Mouse (Mus musculus) liver, adult 2 months (tissue): ENCODE results near the gene Thrb. TPM values are rescaled to one million over a fixed set of nuclear protein-coding genes. Genes with fewer than 3 reads are reported as not detected.
A peak's percentile ranks its signal among the peaks of the same experiment; 100 is the strongest.

Experiments
- DNase-seq: peaks from one replicate; pipeline ENCODE4 v3.0.0-alpha.2; 2011; ENCODE audit warnings: low read depth, low spot score; ENCODE audit errors: extremely low read depth
- H3K27ac ChIP-seq: fragments of 200-500 bp; replicated peaks from 2 replicates; pipeline ENCODE4 v1.5.1; 2012; ENCODE audit warnings: low read depth, mild to moderate bottlenecking, control low read depth, inconsistent platforms, low read length; ENCODE audit not compliant: insufficient read depth
- H3K27me3 ChIP-seq: fragments of 200-500 bp; 2 replicates; pipeline ENCODE4 v1.6.1; 2012; ENCODE audit warnings: mild to moderate bottlenecking, moderate library complexity, low read length, inconsistent platforms; ENCODE audit not compliant: control insufficient read depth, insufficient read depth
- H3K36me3 ChIP-seq: fragments of 200-500 bp; 2 replicates; pipeline ENCODE4 v1.6.1; 2012; ENCODE audit warnings: low read length, inconsistent platforms; ENCODE audit not compliant: control insufficient read depth, insufficient read depth
- H3K4me1 ChIP-seq: fragments of 200-500 bp; 2 replicates; pipeline ENCODE4 v1.6.1; 2011; ENCODE audit warnings: low read length; ENCODE audit not compliant: control insufficient read depth, insufficient read depth
- H3K4me3 ChIP-seq: fragments of 200-500 bp; 2 replicates; pipeline ENCODE4 v1.5.1; 2011; ENCODE audit warnings: low read depth, mild to moderate bottlenecking, control low read depth, low read length, moderate library complexity; ENCODE audit not compliant: insufficient read depth
- H3K79me2 ChIP-seq: fragments of 200-500 bp; 2 replicates; pipeline ENCODE4 v1.6.1; 2012; ENCODE audit warnings: inconsistent platforms, mild to moderate bottlenecking, low read length, moderate library complexity; ENCODE audit not compliant: control insufficient read depth, insufficient read depth
- H3K9ac ChIP-seq: fragments of 200-500 bp; 2 replicates; pipeline ENCODE4 v1.6.1; 2012; ENCODE audit warnings: low read depth, mild to moderate bottlenecking, control low read depth, inconsistent platforms, low read length
- CTCF ChIP-seq: fragments of 200-500 bp; IDR thresholded peaks from 2 replicates; pipeline ENCODE4 v1.5.1; 2011; ENCODE audit warnings: low read depth, low read length, control low read depth
- POLR2A ChIP-seq: fragments of 200-500 bp; IDR thresholded peaks from 2 replicates; pipeline ENCODE4 v1.6.1; 2011; ENCODE audit warnings: low read length, control low read depth; ENCODE audit not compliant: insufficient read depth; ENCODE audit errors: extremely low read depth
- WGBS: fragments of 180-500 bp; shearing (Covaris S2); methylation state at CpG from one replicate; pipeline ENCODE4 v1.1.7; 2018; 5-methylcytosine and 5-hydroxymethylcytosine counted together
- polyA plus RNA-seq: library from polyadenylated mRNA; depleted of rRNA; stranded (reverse); fragments of >200 nt; gene quantifications from 2 replicates; pipeline ENCODE4 v1.2.3, GENCODE M21; 2012
- total RNA-seq: library from RNA; depleted of rRNA; stranded (reverse); fragments of >200 nt; gene quantifications from 2 replicates; pipeline ENCODE4 v1.2.3, GENCODE M21; 2014

The Thrb gene
- total and polyA plus RNA-seq, 2 experiments: 8.6 to 34.6 TPM

DNA sequence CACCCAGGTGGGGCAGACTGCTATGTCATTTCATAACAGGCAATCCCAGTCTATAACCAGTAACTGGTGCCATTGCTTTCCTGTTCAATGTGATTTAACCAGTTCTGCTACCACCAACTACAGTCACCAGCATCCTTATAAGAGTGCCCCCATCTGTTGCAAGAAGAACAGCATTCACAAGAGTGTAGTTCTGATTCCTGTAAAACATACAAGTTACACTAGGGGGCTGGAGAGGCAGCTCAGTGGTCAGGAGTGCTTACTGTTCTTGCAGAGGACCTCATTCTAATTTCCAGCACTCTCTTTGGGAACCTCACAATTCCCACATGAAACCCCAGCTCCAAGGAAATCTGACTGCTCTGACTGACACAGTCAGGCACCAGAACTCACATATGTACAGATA lies 318.2 kb downstream of the Thrb start:
- TF ChIP-seq POLR2A (no peak), CTCF (no peak)
- Histone ChIP-seq H3K9ac (no peak overlapping the region), H3K36me3 (peaks cover 14% of the 10 kb centered on the region), H3K79me2 (no peaks in the 10 kb centered on the region), H3K27ac (no peak overlapping the region), H3K4me3 (no peak overlapping the region), H3K27me3 (no peaks in the 10 kb centered on the region), H3K4me1 (no peaks in the 10 kb centered on the region)
- DNase-seq: no peak

DNA sequence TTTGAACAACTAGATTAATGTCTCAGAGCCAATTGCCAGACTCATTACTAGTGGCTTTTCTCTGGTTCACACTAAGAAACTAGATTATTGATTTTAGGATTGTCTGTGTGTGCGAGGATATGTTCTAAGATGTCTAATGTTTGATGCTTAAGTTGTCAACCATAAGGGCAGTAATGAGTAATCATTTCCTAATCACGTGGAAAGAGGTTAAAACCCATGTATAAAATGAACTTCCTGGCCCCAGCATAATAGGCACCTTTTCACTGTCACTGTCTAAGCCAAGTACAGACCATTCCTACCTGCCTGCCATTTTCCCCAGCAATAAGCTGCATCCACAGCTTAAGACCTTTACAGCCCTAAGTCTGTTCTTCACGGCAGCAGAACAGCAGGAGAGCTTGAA lies 321.2 kb downstream of the Thrb start:
- no peaks in the 10 kb centered on the region for H3K79me2 ChIP-seq
- peaks cover 3% of the 10 kb centered on the region; the same call in 1 of the 2 replicates for H3K36me3 ChIP-seq
- no peak overlapping the region for H3K4me3 ChIP-seq
- H3K27me3 ChIP-seq: no peaks in the 10 kb centered on the region
- H3K9ac ChIP-seq: no peak overlapping the region
- DNase-seq: no peak
- TF ChIP-seq CTCF: no peak
- no peak overlapping the region for H3K27ac ChIP-seq
- WGBS: 84% methylated on average over 3 of the region's 3 CpGs
- peaks cover 2% of the 10 kb centered on the region for H3K4me1 ChIP-seq

DNA sequence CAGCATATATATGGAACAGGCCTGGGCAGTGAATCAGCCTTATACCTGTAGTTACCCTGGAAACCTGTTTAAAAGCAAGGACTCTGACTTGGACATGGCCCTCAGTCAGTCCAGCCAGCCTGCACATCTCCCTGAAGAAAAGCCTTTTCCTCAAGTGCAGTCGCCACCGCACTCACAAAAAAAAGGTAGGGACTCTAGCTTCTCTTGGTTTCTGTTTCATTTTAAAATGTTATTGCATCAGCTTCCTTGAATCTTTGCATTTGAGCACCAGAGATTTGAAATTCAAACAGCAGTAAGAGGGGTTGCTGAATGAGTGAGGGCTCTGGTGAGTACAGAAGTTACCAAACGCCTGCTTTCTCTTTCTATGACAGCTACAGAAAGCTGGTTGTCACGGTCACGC lies 322.0 kb downstream of the Thrb start:
- 92% methylated on average over 5 of the region's 5 CpGs for WGBS

DNA sequence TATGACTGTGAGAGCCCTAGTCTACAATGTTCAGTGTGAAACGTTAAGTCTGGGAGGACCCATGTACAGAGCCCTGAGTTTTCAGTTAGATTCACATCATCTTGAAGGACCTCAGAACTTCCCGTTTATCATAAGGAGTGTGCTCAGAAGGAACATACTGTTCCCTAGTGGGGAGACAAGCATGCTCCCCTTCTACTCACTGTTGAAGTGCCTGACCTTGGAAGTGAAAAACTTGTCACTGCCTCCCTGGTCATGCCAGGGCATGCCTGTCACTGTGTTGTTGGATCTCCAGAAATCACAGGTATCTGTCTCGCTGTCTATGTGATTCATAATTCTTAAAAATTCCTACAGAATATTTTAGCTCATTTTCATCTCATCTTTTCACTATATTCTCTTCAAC lies 323.3 kb downstream of the Thrb start:
- Histone ChIP-seq H3K4me3 (no peak overlapping the region), H3K27me3 (no peaks in the 10 kb centered on the region), H3K4me1 (peaks cover 2% of the 10 kb centered on the region), H3K36me3 (peaks cover 3% of the 10 kb centered on the region; the same call in 1 of the 2 replicates), H3K9ac (no peak overlapping the region), H3K79me2 (no peaks in the 10 kb centered on the region), H3K27ac (no peak overlapping the region)
- DNase-seq: peak; percentile 16
- TF ChIP-seq POLR2A: no peak
- 78% methylated on average over 3 of the region's 3 CpGs for WGBS

More for the DNA sequence above, 322.0 kb downstream of the Thrb start:
- H3K36me3 ChIP-seq: peaks cover 3% of the 10 kb centered on the region; the same call in 1 of the 2 replicates
- H3K27me3 ChIP-seq: no peaks in the 10 kb centered on the region
- no peak overlapping the region for H3K4me3 ChIP-seq
- H3K9ac ChIP-seq: no peak overlapping the region
- DNase-seq: no peak
- peaks cover 2% of the 10 kb centered on the region for H3K4me1 ChIP-seq
- TF ChIP-seq POLR2A (no peak), CTCF (no peak)
- no peaks in the 10 kb centered on the region for H3K79me2 ChIP-seq
- no peak overlapping the region for H3K27ac ChIP-seq

DNA sequence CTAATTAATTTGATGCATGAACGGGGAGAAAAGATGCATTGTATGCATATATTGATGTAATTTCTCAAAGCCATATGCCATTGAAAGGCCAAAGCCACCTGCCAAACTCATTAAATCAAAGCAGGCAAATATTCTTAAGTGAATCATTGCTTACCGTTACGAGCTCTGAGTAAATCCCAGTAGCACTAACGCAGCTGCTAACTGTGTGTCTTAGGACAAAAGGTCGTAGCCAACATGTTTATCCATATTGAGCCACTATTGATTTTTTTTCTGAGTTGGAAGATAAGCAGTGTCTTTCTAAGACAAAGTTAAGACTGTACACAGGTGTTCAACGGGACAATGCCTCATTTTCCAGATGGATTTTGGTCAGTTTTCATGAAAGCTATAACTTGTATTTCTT lies 323.8 kb downstream of the Thrb start:
- Histone ChIP-seq H3K27me3 (no peaks in the 10 kb centered on the region), H3K4me3 (no peak overlapping the region), H3K27ac (no peak overlapping the region), H3K4me1 (peaks cover 2% of the 10 kb centered on the region), H3K9ac (no peak overlapping the region), H3K79me2 (no peaks in the 10 kb centered on the region), H3K36me3 (peaks cover 3% of the 10 kb centered on the region; the same call in 1 of the 2 replicates)
- WGBS: 23% methylated on average over 6 of the region's 6 CpGs
- peak; percentile 66 for DNase-seq
- TF ChIP-seq POLR2A (no peak), CTCF (no peak)

DNA sequence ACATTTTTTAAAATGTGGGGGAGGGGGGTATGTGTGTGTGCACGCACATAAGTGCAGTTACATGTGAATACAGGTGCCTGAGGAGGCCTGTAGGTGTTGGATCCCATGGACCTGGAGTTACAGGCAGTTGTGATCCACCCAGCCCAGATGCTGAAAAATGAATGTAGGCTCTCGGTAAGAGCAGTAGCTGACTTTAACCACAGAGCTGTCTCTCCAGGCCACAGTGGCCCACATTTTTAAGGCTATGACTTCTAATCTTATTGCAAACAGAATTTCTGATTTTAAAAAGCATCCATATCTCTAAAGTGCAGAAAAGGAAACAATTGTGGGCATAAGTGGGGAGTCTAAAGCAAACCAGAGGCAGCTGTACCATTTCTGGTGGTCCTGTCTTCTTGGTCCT lies 328.5 kb downstream of the Thrb start:
- no peak for DNase-seq
- 96% methylated on average over 2 of the region's 2 CpGs for WGBS
- no peak overlapping the region for H3K9ac ChIP-seq
- no peak overlapping the region for H3K27ac ChIP-seq
- no peaks in the 10 kb centered on the region for H3K27me3 ChIP-seq
- no peaks in the 10 kb centered on the region for H3K4me1 ChIP-seq
- H3K36me3 ChIP-seq: peaks cover 3% of the 10 kb centered on the region; the same call in 1 of the 2 replicates
- TF ChIP-seq POLR2A (no peak), CTCF (no peak)
- no peaks in the 10 kb centered on the region for H3K79me2 ChIP-seq
- no peak overlapping the region for H3K4me3 ChIP-seq
